Mouse (Mus musculus): Measurements from ENCODE around the gene Magi1. TPM values are rescaled to one million over a fixed set of nuclear protein-coding genes. Genes with fewer than 3 reads are reported as not detected.

Gene Magi1
- polyA plus RNA-seq, 1 experiment: 74.6 TPM

DNA sequence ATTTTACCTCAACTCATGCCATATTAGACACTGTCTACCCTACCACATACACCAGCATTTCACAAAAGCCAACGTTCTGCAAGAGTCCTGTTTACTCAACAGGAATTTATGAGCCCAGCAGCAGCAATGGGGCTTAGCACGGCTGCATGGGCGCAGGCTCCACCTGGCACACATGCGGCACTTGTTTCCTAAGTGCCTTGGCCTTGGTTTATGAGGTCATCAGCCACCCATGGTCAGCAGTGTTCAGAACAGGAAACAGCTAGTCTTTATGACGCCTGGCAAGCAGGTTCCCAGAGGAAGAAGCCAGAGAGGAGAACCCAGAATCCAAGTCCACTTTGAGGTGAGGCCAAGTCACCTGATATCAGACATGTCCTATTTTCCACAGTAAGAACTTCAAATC, 153.3 kb downstream of the Magi1 start:
- TF ChIP-seq POLR2A (IDR thresholded peaks at IDR 0.05; ENCODE audit: borderline replicate concordance, extremely low read depth, insufficient read depth, insufficient read length, poor library complexity, severe bottlenecking): no peak
- TF ChIP-seq CTCF (IDR thresholded peaks at IDR 0.05; ENCODE audit: borderline replicate concordance, extremely low read depth, insufficient read depth, insufficient read length): no peak
- no peak for DNase-seq (ENCODE audit: low read depth)

- TF ChIP-seq CTCF (IDR thresholded peaks at IDR 0.05; ENCODE audit: borderline replicate concordance, extremely low read depth, insufficient read depth, insufficient read length) (no peak), POLR2A (IDR thresholded peaks at IDR 0.05; ENCODE audit: borderline replicate concordance, extremely low read depth, insufficient read depth, insufficient read length, poor library complexity, severe bottlenecking) (no peak)
- DNase-seq (ENCODE audit: low read depth): no peak
Observed at GRCm38 (mm10) chr6:94126763-94127162, 157.0 kb downstream of the Magi1 start.

- DNase-seq (ENCODE audit: low read depth): no peak
- TF ChIP-seq POLR2A (IDR thresholded peaks at IDR 0.05; ENCODE audit: borderline replicate concordance, extremely low read depth, insufficient read depth, insufficient read length, poor library complexity, severe bottlenecking) (no peak), CTCF (IDR thresholded peaks at IDR 0.05; ENCODE audit: borderline replicate concordance, extremely low read depth, insufficient read depth, insufficient read length) (no peak)
Observed at GRCm38 (mm10) chr6:94125144-94125543, 158.6 kb downstream of the Magi1 start.

GRCm38 (mm10) chr6:94124279-94124678, 159.4 kb downstream of the Magi1 start:
- DNase-seq (ENCODE audit: low read depth): no peak
- no peak for TF ChIP-seq POLR2A (IDR thresholded peaks at IDR 0.05; ENCODE audit: borderline replicate concordance, extremely low read depth, insufficient read depth, insufficient read length, poor library complexity, severe bottlenecking)

DNA sequence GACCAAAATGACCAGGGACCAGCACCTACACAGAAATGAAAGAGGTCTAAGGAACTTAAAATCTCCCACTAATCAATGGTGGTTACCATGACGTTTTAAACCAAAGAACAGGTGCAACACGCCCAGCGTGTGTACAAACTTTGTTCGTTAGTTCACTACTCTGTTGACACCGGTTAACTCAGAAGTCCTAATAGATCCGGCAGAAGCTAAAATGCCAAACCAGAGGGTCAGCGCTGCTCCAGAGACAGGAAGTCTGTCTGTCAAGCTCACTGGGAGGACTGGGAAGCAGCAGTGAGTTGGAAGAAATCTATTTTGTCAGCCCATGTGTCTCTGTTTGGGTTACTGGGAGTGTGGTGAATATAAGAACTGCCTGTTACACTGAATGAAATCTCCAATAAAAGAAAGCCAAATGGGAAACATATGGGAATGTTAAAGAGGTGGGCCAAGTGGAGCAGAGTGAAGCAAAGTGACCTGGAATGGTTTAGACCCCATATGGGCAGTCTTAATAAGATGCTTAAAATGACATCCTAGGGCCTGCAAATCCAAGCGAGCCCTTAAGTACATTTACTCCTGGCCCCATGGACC, 161.1 kb downstream of the Magi1 start:
- no peak for TF ChIP-seq POLR2A (IDR thresholded peaks at IDR 0.05; ENCODE audit: borderline replicate concordance, extremely low read depth, insufficient read depth, insufficient read length, poor library complexity, severe bottlenecking)
- no peak for TF ChIP-seq CTCF (IDR thresholded peaks at IDR 0.05; ENCODE audit: borderline replicate concordance, extremely low read depth, insufficient read depth, insufficient read length)
- DNase-seq (ENCODE audit: low read depth): peak; percentile 76

DNA sequence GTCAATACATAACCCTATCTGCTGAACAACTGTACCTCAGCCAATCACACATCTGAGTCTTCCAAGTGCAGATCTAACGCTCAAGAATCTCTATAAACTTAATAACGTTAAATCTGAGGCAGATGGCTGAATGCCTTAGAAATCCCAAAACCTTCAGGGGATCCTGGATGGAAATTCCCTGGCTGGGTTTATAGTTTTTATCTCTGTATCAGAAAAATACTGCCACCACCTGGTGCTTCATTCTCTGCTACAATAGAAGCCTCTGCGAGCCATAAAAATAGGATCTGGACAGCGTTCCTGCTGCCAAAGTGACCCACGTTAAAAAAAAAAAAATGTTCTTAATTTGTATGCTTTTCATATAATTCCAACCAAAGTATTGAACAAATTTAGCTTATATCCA, 162.2 kb downstream of the Magi1 start:
- TF ChIP-seq POLR2A (IDR thresholded peaks at IDR 0.05; ENCODE audit: borderline replicate concordance, extremely low read depth, insufficient read depth, insufficient read length, poor library complexity, severe bottlenecking) (no peak), CTCF (IDR thresholded peaks at IDR 0.05; ENCODE audit: borderline replicate concordance, extremely low read depth, insufficient read depth, insufficient read length) (no peak)
- peak; percentile 60 for DNase-seq (ENCODE audit: low read depth)

DNA sequence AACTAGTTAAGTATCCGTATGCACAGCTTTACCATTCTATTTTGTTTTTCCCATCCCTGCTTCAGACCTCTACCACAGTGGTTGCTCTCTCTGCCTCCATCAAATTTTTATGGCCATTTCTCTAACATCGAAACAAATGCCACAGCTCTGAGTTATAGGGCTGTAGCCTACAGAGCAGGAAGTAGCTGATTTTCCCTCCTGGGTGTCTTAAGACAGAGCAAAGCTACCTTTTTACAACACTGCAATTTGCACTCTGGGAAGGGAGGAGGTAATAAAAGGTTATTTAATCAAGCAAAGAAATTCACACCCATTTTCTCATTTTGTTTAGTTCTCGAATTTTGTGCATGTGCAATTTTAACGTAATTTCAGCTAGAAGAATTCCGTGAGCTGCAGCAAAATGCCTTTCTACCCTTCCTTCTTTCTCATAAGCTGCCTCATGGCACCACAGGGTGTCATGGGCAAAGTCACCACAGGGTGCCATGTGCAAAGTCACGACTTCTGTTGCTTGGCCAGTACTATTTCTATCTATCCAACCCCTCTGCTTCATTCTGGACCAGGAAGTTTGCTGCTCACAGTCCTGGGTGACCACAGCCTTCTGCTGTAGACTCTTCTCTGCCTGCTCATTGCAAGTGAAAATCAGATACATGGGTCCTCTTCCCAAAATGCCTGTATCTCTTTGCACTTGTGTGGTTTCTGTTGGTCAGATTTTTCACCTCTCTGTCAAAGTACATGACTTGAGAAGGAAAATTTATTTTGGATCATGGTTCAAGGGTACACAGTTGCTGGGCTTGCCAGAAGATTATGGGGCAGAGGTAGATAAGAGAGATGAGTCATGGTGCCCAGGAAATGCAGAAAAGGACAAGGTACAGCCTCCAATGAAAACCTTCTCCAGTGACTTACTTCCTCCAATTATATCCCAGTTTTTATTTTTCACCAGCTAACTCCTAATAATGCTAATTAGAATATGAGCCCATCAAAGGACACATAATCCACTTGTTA, 167.0 kb downstream of the Magi1 start:
- TF ChIP-seq CTCF (IDR thresholded peaks at IDR 0.05; ENCODE audit: borderline replicate concordance, extremely low read depth, insufficient read depth, insufficient read length) (no peak), POLR2A (IDR thresholded peaks at IDR 0.05; ENCODE audit: borderline replicate concordance, extremely low read depth, insufficient read depth, insufficient read length, poor library complexity, severe bottlenecking) (no peak)

DNA sequence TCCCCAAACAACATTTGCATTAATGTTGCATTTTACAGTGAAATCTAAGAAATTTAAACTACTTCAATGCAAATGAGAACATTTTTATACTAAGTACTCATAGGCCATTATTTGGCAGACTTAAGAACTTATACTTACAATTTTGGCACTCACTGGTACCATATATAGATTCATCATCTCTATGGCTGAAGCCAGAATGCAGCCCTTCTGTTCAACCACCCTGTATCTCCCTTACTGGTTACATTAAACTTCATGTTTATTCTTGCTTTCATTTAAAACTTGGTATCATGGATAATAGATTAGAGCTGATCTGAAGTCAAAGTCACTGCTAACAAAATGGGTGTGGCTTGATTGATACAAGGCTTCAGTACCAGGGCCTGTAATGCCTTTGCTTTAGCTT, 171.9 kb downstream of the Magi1 start:
- TF ChIP-seq POLR2A (IDR thresholded peaks at IDR 0.05; ENCODE audit: borderline replicate concordance, extremely low read depth, insufficient read depth, insufficient read length, poor library complexity, severe bottlenecking) (no peak), CTCF (IDR thresholded peaks at IDR 0.05; ENCODE audit: borderline replicate concordance, extremely low read depth, insufficient read depth, insufficient read length) (no peak)
- DNase-seq (ENCODE audit: low read depth): no peak

More for the DNA sequence above, 167.0 kb downstream of the Magi1 start:
- DNase-seq (ENCODE audit: low read depth): no peak

DNA sequence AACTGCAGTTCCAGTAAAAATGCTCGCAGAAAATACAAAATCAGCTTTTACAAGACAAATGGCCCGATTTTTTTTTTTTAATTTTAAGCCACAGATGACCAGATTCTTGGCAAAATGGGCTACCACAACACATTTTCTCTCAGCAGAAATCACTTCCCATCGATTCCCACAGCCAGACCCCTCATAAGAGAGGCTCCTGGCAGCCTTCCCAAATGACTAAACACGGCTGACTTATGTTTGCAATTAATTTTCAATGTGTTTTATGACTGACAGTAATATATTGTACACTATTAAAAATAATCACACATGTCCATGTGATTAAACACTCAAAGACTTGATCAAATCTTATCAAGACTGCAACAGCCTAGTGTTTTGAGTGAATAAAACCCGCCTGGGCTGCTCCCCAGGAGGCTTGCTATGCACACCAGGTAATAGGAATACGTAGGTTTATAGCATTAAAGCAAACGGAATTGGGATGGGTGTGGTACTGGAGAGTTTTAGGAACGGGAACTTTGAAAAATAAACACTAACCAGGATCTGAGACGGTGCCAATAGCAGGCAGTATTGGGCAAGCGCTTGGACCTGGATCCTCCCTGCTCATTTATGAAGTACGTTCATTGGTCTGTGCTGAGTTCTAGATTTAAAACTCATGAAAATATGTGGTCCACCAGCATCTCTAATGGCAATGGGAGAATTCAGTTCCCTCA, 176.2 kb downstream of the Magi1 start:
- peak; percentile 69 for DNase-seq (ENCODE audit: low read depth)
- TF ChIP-seq CTCF (IDR thresholded peaks at IDR 0.05; ENCODE audit: borderline replicate concordance, extremely low read depth, insufficient read depth, insufficient read length) (no peak), POLR2A (IDR thresholded peaks at IDR 0.05; ENCODE audit: borderline replicate concordance, extremely low read depth, insufficient read depth, insufficient read length, poor library complexity, severe bottlenecking) (no peak)

- TF ChIP-seq POLR2A (IDR thresholded peaks at IDR 0.05; ENCODE audit: borderline replicate concordance, extremely low read depth, insufficient read depth, insufficient read length, poor library complexity, severe bottlenecking): no peak
- no peak for TF ChIP-seq CTCF (IDR thresholded peaks at IDR 0.05; ENCODE audit: borderline replicate concordance, extremely low read depth, insufficient read depth, insufficient read length)
- peak; percentile 42 for DNase-seq (ENCODE audit: low read depth)
Observed at GRCm38 (mm10) chr6:94103581-94103980, 180.1 kb downstream of the Magi1 start.

DNA sequence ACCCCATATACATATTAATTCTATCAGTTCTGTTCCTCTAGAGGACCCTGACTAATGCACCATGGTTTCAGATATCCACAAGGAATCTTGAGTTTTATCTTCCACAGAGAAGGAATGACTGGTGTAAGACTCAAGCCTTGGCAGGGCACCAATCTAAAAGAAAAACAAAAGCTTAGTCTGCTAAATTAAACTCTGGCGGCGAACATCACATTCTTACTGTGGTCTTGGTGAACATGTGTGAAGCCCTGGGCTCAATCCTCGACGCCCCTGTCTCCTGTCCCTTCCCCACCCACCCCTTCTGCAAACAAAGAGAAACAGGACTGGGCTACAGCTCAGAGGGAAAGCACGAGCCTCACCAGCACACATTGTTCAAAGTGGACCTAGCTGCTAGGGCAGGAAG, 182.5 kb downstream of the Magi1 start:
- DNase-seq (ENCODE audit: low read depth): no peak
- TF ChIP-seq POLR2A (IDR thresholded peaks at IDR 0.05; ENCODE audit: borderline replicate concordance, extremely low read depth, insufficient read depth, insufficient read length, poor library complexity, severe bottlenecking) (no peak), CTCF (IDR thresholded peaks at IDR 0.05; ENCODE audit: borderline replicate concordance, extremely low read depth, insufficient read depth, insufficient read length) (no peak)

All from brain, embryonic 14.5 days (tissue).